Mouse (Mus musculus) forebrain, embryonic 11.5 days (tissue): ENCODE results near the gene Mmp9. TPM values are rescaled to one million over a fixed set of nuclear protein-coding genes. Genes with fewer than 3 reads are reported as not detected.
A peak's percentile ranks its signal among the peaks of the same experiment; 100 is the strongest.

ENCODE experiments used
- ATAC-seq: fragments of 200-750 bp; cut with Nextera tagmentation; replicated peaks from 2 replicates; pipeline ENCODE4 v1.8.0; 2017; ENCODE audit warnings: moderate TSS enrichment; ENCODE audit not compliant: low FRiP score
- DNase-seq: peaks from one replicate; pipeline ENCODE4 v3.0.0-alpha.2; 2017; ENCODE audit warnings: low spot score
- H3K27ac ChIP-seq: fragments of 300-500 bp; sonication (generic); 2 replicates; pipeline ENCODE4 v1.5.1; 2014; ENCODE audit warnings: low read depth, low read length
- H3K27me3 ChIP-seq: fragments of 300-500 bp; sonication (generic); 2 replicates; pipeline ENCODE4 v1.6.1; 2014; ENCODE audit warnings: mild to moderate bottlenecking, low read length, mixed read lengths; ENCODE audit not compliant: control insufficient read depth, insufficient read depth
- H3K36me3 ChIP-seq: fragments of 300-500 bp; sonication (generic); 2 replicates; pipeline ENCODE4 v1.6.1; 2014; ENCODE audit warnings: mild to moderate bottlenecking, low read length, moderate library complexity, mixed read lengths; ENCODE audit not compliant: control insufficient read depth, insufficient read depth
- H3K4me1 ChIP-seq: fragments of 300-500 bp; sonication (generic); replicated peaks from 2 replicates; pipeline ENCODE4 v1.6.1; 2014; ENCODE audit warnings: low read length, mixed read lengths; ENCODE audit not compliant: control insufficient read depth, insufficient read depth
- H3K4me2 ChIP-seq: fragments of 300-500 bp; sonication (generic); 2 replicates; pipeline ENCODE4 v1.6.1; 2014; ENCODE audit warnings: low read depth, mild to moderate bottlenecking, low read length, moderate library complexity, mixed read lengths; ENCODE audit not compliant: severe bottlenecking
- H3K4me3 ChIP-seq: fragments of 300-500 bp; sonication (generic); 2 replicates; pipeline ENCODE4 v1.5.1; 2014; ENCODE audit warnings: low read depth, low read length
- H3K9ac ChIP-seq: fragments of 300-500 bp; sonication (generic); 2 replicates; pipeline ENCODE4 v1.6.1; 2014; ENCODE audit warnings: low read length
- H3K9me3 ChIP-seq: fragments of 300-500 bp; sonication (generic); 2 replicates; pipeline ENCODE4 v1.6.1; 2016; ENCODE audit warnings: low read length, mixed read lengths; ENCODE audit not compliant: control insufficient read depth
- WGBS: fragments of 180-500 bp; shearing (Covaris S2); extraction: QIAGEN DNeasy Blood & Tissue Kit; methylation state at CpG from one replicate; pipeline ENCODE4 v1.1.7; 2014; 5-methylcytosine and 5-hydroxymethylcytosine counted together
- polyA plus RNA-seq: library from polyadenylated mRNA; unstranded; fragments of >200 nt; fragmentation: Nextera tagmentation; extraction: Ambion mirVana; gene quantifications from 2 replicates; pipeline ENCODE4 v1.2.1, GENCODE M21; 2014

The Mmp9 gene
- polyA plus RNA-seq, 1 experiment from 2014 or later: 1.0 TPM

- peaks cover 33% of the 10 kb centered on the region for H3K27me3 ChIP-seq
Measured at GRCm38 (mm10) chr2:164994659-164995428, 54.3 kb downstream of the Mmp9 start.

GRCm38 (mm10) chr2:164995976-164996375 is 55.4 kb downstream of the Mmp9 start:
- Histone ChIP-seq H3K4me2 (no peak overlapping the region), H3K4me1 (peaks cover 8% of the 10 kb centered on the region), H3K27ac (no peak overlapping the region), H3K9me3 (no peaks in the 10 kb centered on the region), H3K4me3 (no peak overlapping the region), H3K9ac (no peak overlapping the region), H3K36me3 (peaks cover 4% of the 10 kb centered on the region; the same call in 1 of the 2 replicates), H3K27me3 (peaks cover 33% of the 10 kb centered on the region)
- DNase-seq: no peak
- ATAC-seq: no peak
- WGBS: 65% methylated on average over 11 of the region's 11 CpGs

More at GRCm38 (mm10) chr2:164994659-164995428, 54.3 kb downstream of the Mmp9 start:
- no peak overlapping the region for H3K9ac ChIP-seq
- WGBS: 64% methylated on average over 21 of the region's 21 CpGs
- ATAC-seq (no peak), DNase-seq (no peak)
- peaks cover 8% of the 10 kb centered on the region for H3K4me1 ChIP-seq
- H3K27ac ChIP-seq: no peak overlapping the region
- no peak overlapping the region for H3K4me2 ChIP-seq
- H3K4me3 ChIP-seq: no peak overlapping the region
- no peaks in the 10 kb centered on the region for H3K9me3 ChIP-seq
- H3K36me3 ChIP-seq: no peaks in the 10 kb centered on the region

GRCm38 (mm10) chr2:164996848-164997720 is 56.5 kb downstream of the Mmp9 start:
- Histone ChIP-seq H3K36me3 (peaks cover 12% of the 10 kb centered on the region), H3K4me2 (peak overlapping the region; percentile 34; the same call in 1 of the 2 replicates), H3K27ac (no peak overlapping the region), H3K9ac (no peak overlapping the region), H3K9me3 (no peaks in the 10 kb centered on the region), H3K4me3 (peak overlapping the region; percentile 11), H3K4me1 (peaks cover 8% of the 10 kb centered on the region), H3K27me3 (peaks cover 33% of the 10 kb centered on the region)
- WGBS: 8% methylated on average over 48 of the region's 49 CpGs
- ATAC-seq (no peak), DNase-seq (no peak)

- Histone ChIP-seq H3K4me3 (peak overlapping the region; percentile 11), H3K4me2 (peak overlapping the region; percentile 34; the same call in 1 of the 2 replicates), H3K9me3 (no peaks in the 10 kb centered on the region), H3K36me3 (peaks cover 20% of the 10 kb centered on the region), H3K27me3 (peaks cover 33% of the 10 kb centered on the region), H3K4me1 (peaks cover 8% of the 10 kb centered on the region), H3K9ac (peak overlapping the region; percentile 27; the same call in 1 of the 2 replicates), H3K27ac (no peak overlapping the region)
- WGBS: 1% methylated on average over 51 of the region's 52 CpGs
- DNase-seq (no peak), ATAC-seq (no peak)
Measured at GRCm38 (mm10) chr2:164997721-164998428, 57.3 kb downstream of the Mmp9 start.

- Histone ChIP-seq H3K4me1 (peaks cover 8% of the 10 kb centered on the region), H3K4me3 (no peak overlapping the region), H3K27me3 (peaks cover 24% of the 10 kb centered on the region), H3K4me2 (no peak overlapping the region), H3K27ac (no peak overlapping the region), H3K36me3 (peaks cover 34% of the 10 kb centered on the region), H3K9me3 (no peaks in the 10 kb centered on the region), H3K9ac (no peak overlapping the region)
- peak; percentile 48 for DNase-seq
- no peak for ATAC-seq
- 90% methylated on average over 13 of the region's 13 CpGs for WGBS
Measured at GRCm38 (mm10) chr2:165001958-165002357, 61.4 kb downstream of the Mmp9 start.

- DNase-seq (peak; percentile 39), ATAC-seq (no peak)
- Histone ChIP-seq H3K4me1 (0 out of 2 replicates have a peak, but pooled peaks cover 1% of the 10 kb centered on the region), H3K9ac (no peak overlapping the region), H3K27me3 (peaks cover 12% of the 10 kb centered on the region), H3K36me3 (peaks cover 42% of the 10 kb centered on the region), H3K4me3 (no peak overlapping the region), H3K9me3 (no peaks in the 10 kb centered on the region), H3K27ac (no peak overlapping the region), H3K4me2 (no peak overlapping the region)
- WGBS: 83% methylated on average over 3 of the region's 3 CpGs
Measured at GRCm38 (mm10) chr2:165003108-165003507, 62.5 kb downstream of the Mmp9 start.

GRCm38 (mm10) chr2:165004237-165004636 is 63.7 kb downstream of the Mmp9 start:
- H3K27ac ChIP-seq: no peak overlapping the region
- WGBS: 86% methylated on average over 10 of the region's 10 CpGs
- ATAC-seq: no peak

More at GRCm38 (mm10) chr2:165004237-165004636, 63.7 kb downstream of the Mmp9 start:
- Histone ChIP-seq H3K4me2 (no peak overlapping the region), H3K36me3 (peaks cover 52% of the 10 kb centered on the region), H3K4me3 (no peak overlapping the region), H3K27me3 (peaks cover under 1% of the 10 kb centered on the region), H3K9ac (no peak overlapping the region), H3K9me3 (no peaks in the 10 kb centered on the region), H3K4me1 (no peaks in the 10 kb centered on the region)
- DNase-seq: peak; percentile 37
